Mouse (Mus musculus): Measurements from ENCODE around the gene Rpp25.

DNA sequence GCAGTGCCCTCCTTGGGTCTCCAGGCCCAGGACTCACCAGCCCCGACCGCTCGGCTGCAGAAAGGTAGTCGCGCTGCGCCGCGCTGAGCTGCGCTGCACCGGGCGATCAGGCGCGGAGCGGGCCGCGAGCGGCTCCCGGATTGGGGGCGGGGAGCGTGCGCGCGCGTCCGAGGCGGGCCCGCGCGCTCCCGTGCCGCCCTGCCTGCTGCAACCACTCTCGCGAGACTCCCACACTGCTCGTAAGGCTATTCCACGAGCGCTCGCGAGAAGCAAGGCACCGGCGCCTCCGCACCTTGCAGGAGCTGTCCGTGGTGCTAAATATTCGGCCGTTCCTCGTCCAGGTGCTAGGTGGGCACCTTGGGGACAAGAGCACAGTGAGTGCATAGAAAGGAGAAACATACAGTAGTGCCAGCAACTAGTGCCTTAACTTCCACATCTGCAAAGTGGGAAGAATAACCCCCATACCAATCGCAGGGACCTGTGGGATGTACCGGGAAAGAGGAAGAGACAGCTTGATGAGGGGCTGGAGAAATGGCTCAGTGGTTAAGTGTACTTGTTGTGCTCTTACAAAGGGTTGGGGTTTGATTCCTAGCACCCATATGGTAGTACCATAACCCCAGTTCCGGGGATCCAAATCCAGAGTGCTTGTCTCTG is 35.8 kb upstream of the Rpp25 start, which contains the start of gene Scamp5:
- no peak for TF ChIP-seq CTCF (IDR thresholded peaks at IDR 0.05; ENCODE audit: low read depth)
- TF ChIP-seq EP300 (IDR thresholded peaks at IDR 0.05; ENCODE audit: low read depth) = peak; percentile 29; the same call in 1 of the 2 replicates

All from liver, postnatal 0 days (tissue).